Mouse (Mus musculus): ENCODE results near the gene Fam118a.

- TF ChIP-seq CTCF (IDR thresholded peaks at IDR 0.05; ENCODE audit: low read depth, low read length) (no peak), POLR2A (IDR thresholded peaks at IDR 0.05; ENCODE audit: extremely low read depth, insufficient read depth, low read length) (0 out of 2 replicates have a peak, but pooled peaks have one; percentile 29)
Measured at GRCm38 (mm10) chr15:85036566-85037342, 8.0 kb downstream of the Fam118a start.

Data from liver, adult 2 months (tissue).